Mouse (Mus musculus): ENCODE results near the gene Ptges2. TPM values are rescaled to one million over a fixed set of nuclear protein-coding genes. Genes with fewer than 3 reads are reported as not detected.

The Ptges2 gene
- polyA plus RNA-seq, 1 experiment from 2014 or later: 49.4 TPM

DNA sequence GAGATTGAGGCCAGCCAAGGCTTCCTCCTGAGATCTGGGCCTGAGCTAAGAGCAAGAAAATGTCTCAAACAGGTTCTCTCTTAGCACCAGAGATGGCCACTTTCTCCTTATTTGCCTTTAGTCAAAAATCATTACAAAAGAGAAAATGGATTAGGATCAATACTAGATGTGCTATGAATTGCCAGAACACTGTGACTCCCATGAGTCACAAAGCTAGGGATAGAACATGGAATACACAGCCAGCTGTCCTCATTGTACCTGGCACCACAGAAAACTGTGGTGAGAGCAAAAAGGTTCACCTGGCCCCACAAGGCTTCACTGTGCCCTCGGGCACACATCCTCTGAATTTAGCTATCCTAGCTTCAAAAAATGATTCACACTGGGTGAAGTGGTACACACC, 52.8 kb downstream of the Ptges2 start:
- no peaks in the 10 kb centered on the region for H3K27me3 ChIP-seq (replicated peaks; ENCODE audit: control insufficient read depth, insufficient read depth, low read length)
- no peaks in the 10 kb centered on the region for H3K9me3 ChIP-seq (ENCODE audit: control insufficient read depth)
- H3K4me3 ChIP-seq (ENCODE audit: low read depth, low read length): no peak overlapping the region
- peaks cover 22% of the 10 kb centered on the region for H3K4me1 ChIP-seq (replicated peaks; ENCODE audit: control insufficient read depth, insufficient read depth, low read length)
- TF ChIP-seq CTCF (IDR thresholded peaks at IDR 0.05; ENCODE audit: low read depth): no peak
- H3K4me2 ChIP-seq (replicated peaks; ENCODE audit: low read depth): peak overlapping the region; percentile 21; the same call in 1 of the 2 replicates
- no peaks in the 10 kb centered on the region for H3K36me3 ChIP-seq (ENCODE audit: control insufficient read depth, insufficient read depth)
- ATAC-seq: no peak
- no peak overlapping the region for H3K9ac ChIP-seq (ENCODE audit: low read depth, low read length)
- no peak overlapping the region for H3K27ac ChIP-seq (ENCODE audit: low read depth, low read length)
- WGBS: 83% methylated on average over 1 of the region's 1 CpGs

DNA sequence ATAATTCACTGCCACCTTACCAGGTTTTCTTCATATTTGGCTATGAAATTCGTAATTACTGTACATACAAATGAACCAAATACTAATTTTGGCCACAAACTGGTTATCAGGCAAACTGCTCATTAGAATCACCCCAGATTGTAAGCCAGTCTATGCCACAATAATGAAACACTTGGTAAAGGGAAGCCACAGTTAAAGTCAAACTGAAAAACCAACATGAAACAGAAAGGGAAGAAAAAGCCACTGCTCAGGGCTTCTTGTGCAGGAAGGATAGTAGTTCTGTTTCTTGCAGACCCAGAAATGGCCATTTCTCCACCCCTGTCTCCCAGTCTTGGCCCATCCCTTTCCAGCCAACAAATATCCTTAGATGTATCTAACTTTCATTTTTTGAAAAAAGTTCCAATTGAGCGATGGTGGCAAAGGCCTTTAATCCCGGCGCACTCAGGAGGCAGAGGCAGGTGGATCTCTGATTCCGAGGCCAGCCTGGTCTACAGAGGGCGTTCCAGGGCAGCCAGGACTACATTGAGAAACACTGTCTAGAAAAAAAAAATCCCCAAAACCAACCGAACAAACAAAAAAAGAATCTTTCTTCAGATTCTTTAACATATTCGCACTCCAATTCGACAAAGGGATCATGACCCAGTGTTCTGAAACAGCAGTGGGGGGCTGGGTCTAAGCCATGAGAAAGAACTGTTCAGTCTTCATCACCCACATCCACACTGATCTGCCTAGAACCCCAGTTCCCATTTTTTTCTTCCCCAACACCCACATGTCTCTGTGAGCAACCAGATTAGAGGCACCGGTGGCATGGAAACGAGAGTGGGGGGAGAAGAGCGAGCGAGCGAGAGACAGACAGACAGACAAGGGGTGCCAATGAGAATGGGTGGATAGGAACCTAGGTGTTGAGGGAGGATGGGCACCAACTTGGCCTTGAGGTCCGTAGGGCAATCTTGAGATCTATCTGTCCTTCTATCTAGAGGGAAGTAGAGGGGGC, 54.4 kb downstream of the Ptges2 start, which contains the start of gene Naif1:
Gene Naif1, plus strand, starts transcription at position 697 of the 994 bp plus-strand sequence.
- Histone ChIP-seq H3K27ac (ENCODE audit: low read depth, low read length) (peak within 1 kb of the TSS; percentile 97), H3K9me3 (ENCODE audit: control insufficient read depth) (no peaks in the 10 kb centered on the region), H3K4me1 (replicated peaks; ENCODE audit: control insufficient read depth, insufficient read depth, low read length) (peaks cover 22% of the 10 kb centered on the region), H3K36me3 (ENCODE audit: control insufficient read depth, insufficient read depth) (peaks cover 5% of the 10 kb centered on the region; the same call in 1 of the 2 replicates), H3K9ac (ENCODE audit: low read depth, low read length) (peak within 1 kb of the TSS; percentile 92), H3K4me3 (ENCODE audit: low read depth, low read length) (peak within 1 kb of the TSS; percentile 91), H3K27me3 (replicated peaks; ENCODE audit: control insufficient read depth, insufficient read depth, low read length) (no peaks in the 10 kb centered on the region), H3K4me2 (replicated peaks; ENCODE audit: low read depth) (peak within 1 kb of the TSS; percentile 81)
- TF ChIP-seq CTCF (IDR thresholded peaks at IDR 0.05; ENCODE audit: low read depth): no peak
- no peak for ATAC-seq
- WGBS: 70% methylated on average over 15 of the region's 15 CpGs

DNA sequence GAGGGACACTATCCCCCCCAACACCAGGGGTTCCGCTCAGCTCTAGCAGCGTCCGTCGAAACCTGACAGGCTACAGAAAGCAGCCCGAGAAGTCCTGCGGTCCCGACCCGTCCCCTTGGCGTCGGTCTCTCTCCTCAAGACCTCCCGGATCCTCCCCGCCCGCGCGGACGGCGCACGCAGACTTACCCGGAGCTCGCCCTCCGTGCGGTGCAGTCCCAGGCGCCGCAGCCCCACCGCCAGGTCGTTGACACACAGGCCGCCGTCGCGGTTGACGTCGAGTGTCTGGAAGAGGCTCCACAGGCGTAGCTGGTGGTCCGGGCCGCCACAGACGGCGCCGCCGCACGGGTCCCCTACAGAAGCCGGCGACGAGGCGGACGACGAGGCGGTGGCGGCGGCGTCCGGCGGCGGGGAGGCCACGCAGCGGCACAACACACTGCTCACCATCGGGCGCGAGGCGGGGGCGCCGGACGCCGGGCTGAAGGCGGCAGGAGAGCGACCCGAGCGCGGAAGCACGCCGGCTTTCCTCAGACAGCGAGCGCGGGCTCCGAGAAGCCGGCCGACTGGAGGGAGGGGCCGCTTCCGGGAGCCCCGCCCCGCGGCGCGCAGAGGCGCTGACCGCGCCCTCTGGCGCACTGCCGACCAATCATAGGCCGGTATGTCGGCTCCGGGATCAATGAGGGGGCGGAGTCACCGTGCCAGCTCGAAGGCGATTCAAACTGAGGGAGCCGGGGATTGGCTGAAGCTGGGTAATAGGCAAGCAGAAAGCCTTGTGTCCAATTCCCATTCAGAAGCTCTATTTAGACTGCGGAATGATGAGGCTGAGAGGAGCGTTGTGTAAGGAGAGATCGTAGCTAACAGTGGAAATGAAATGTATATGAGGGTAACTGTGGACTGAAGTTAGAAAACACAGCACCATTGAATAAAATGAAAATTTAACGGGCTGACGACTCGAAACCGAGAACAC, 55.5 kb downstream of the Ptges2 start, which contains the start of gene Slc25a25:
Gene Slc25a25, minus strand, starts transcription at position 565 of the 964 bp plus-strand sequence.
- peaks cover 22% of the 10 kb centered on the region for H3K4me1 ChIP-seq (replicated peaks; ENCODE audit: control insufficient read depth, insufficient read depth, low read length)
- H3K9ac ChIP-seq (ENCODE audit: low read depth, low read length): peak within 1 kb of the TSS; percentile 92
- H3K27ac ChIP-seq (ENCODE audit: low read depth, low read length): peak within 1 kb of the TSS; percentile 97
- TF ChIP-seq CTCF (IDR thresholded peaks at IDR 0.05; ENCODE audit: low read depth): peak; percentile 31
- H3K36me3 ChIP-seq (ENCODE audit: control insufficient read depth, insufficient read depth): peaks cover 13% of the 10 kb centered on the region; the same call in 1 of the 2 replicates
- H3K4me2 ChIP-seq (replicated peaks; ENCODE audit: low read depth): peak within 1 kb of the TSS; percentile 81
- no peaks in the 10 kb centered on the region for H3K27me3 ChIP-seq (replicated peaks; ENCODE audit: control insufficient read depth, insufficient read depth, low read length)
- peak within 1 kb of the TSS; percentile 91 for H3K4me3 ChIP-seq (ENCODE audit: low read depth, low read length)
- ATAC-seq: peak; percentile 91
- WGBS: under 1% methylated on average over 103 of the region's 103 CpGs
- H3K9me3 ChIP-seq (ENCODE audit: control insufficient read depth): no peaks in the 10 kb centered on the region

DNA sequence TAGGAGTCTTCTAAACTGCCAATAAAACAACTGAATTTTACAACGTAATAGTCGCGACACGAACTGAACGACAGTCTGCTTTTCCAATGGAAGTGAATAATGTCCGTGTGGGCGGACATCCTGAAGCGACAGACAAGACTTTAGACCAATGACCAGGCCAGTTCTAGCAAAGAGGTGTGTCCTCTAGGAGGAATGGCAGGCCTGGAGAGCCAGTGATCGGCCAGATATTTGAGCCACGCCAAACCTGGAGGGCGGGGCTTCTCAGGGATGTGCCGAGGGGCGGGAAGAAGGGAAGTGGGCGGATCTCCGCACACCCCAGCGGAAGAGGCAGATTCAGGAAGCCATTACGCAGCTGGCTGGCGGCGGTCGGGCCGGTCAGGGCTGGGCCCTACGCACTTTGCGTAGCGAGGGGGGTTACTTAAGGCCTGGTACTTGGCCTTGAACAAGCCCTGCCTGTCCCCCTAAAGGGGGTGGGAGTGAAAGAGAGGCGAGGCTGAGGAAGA, 56.2 kb downstream of the Ptges2 start:
- H3K9ac ChIP-seq (ENCODE audit: low read depth, low read length): peak overlapping the region; percentile 92

DNA sequence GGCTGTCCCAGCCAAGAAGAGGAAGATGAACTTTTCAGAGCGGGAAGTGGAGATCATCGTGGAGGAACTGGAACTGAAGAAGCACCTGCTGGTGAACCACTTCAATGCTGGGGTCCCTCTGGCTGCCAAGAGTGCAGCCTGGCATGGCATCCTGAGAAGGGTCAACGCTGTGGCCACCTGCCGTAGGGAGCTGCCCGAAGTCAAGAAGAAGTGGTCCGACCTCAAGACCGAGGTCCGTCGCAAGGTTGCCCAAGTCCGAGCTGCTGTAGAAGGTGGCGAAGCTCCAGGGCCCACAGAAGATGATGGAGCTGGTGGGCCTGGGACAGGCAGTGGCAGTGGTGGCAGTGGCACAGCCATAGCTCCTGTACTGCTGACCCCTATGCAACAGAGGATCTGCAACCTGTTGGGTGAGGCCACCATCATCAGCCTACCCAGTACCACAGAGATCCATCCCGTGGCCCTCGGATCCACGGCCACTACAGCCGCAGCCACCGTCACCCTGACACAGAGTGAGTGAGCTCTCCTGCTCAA, 56.8 kb downstream of the Ptges2 start:
- 89% methylated on average over 16 of the region's 16 CpGs for WGBS
- H3K27me3 ChIP-seq (replicated peaks; ENCODE audit: control insufficient read depth, insufficient read depth, low read length): no peaks in the 10 kb centered on the region
- H3K4me1 ChIP-seq (replicated peaks; ENCODE audit: control insufficient read depth, insufficient read depth, low read length): peaks cover 22% of the 10 kb centered on the region
- 0 out of 2 replicates have a peak overlapping the region, but pooled peaks have one; percentile 22 for H3K27ac ChIP-seq (ENCODE audit: low read depth, low read length)
- peaks cover 17% of the 10 kb centered on the region; the same call in 1 of the 2 replicates for H3K36me3 ChIP-seq (ENCODE audit: control insufficient read depth, insufficient read depth)
- H3K4me2 ChIP-seq (replicated peaks; ENCODE audit: low read depth): peak overlapping the region; percentile 81
- ATAC-seq: no peak
- peak overlapping the region; percentile 27; the same call in 1 of the 2 replicates for H3K4me3 ChIP-seq (ENCODE audit: low read depth, low read length)
- TF ChIP-seq CTCF (IDR thresholded peaks at IDR 0.05; ENCODE audit: low read depth): no peak
- H3K9me3 ChIP-seq (ENCODE audit: control insufficient read depth): no peaks in the 10 kb centered on the region
- peak overlapping the region; percentile 35; the same call in 1 of the 2 replicates for H3K9ac ChIP-seq (ENCODE audit: low read depth, low read length)

More for the DNA sequence above, 56.2 kb downstream of the Ptges2 start:
- peak; percentile 95 for ATAC-seq
- no peaks in the 10 kb centered on the region for H3K27me3 ChIP-seq (replicated peaks; ENCODE audit: control insufficient read depth, insufficient read depth, low read length)
- H3K36me3 ChIP-seq (ENCODE audit: control insufficient read depth, insufficient read depth): peaks cover 17% of the 10 kb centered on the region; the same call in 1 of the 2 replicates
- peak overlapping the region; percentile 91 for H3K4me3 ChIP-seq (ENCODE audit: low read depth, low read length)
- H3K4me2 ChIP-seq (replicated peaks; ENCODE audit: low read depth): peak overlapping the region; percentile 81
- WGBS: under 1% methylated on average over 25 of the region's 25 CpGs
- TF ChIP-seq CTCF (IDR thresholded peaks at IDR 0.05; ENCODE audit: low read depth): no peak
- H3K4me1 ChIP-seq (replicated peaks; ENCODE audit: control insufficient read depth, insufficient read depth, low read length): peaks cover 22% of the 10 kb centered on the region
- H3K27ac ChIP-seq (ENCODE audit: low read depth, low read length): peak overlapping the region; percentile 97
- H3K9me3 ChIP-seq (ENCODE audit: control insufficient read depth): no peaks in the 10 kb centered on the region

All from intestine, postnatal 0 days (tissue).